Comparison of ENCODE assay signal across 8 mouse cellular contexts in the genomic region with DNA sequence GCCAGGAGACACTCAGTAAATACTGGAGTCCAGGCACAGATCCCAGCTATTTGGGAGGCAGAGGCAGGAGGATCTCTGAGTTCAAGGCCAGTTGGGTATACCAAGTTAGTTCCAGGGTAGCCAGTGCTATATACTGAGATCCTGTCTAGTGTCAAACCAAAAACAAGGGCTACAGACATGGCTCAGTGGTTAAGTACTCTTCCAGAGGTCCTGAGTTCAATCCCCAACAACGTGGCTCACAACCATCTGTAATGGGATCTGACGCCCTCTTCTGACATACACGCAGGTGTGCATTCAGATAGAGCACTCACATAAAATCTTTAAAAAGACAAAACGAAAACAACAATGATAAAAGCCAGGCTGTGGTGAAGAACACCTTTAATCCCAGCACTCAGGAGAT. TPM values are rescaled to one million over a fixed set of nuclear protein-coding genes. Genes with fewer than 3 reads are reported as not detected.
DNase-seq lines count a peak whose midpoint lies in the region; ATAC-seq and TF ChIP-seq lines count a peak whose summit lies in the region.

No protein-coding gene starts in this region.

- TF ChIP-seq POLR2A in lung, adult 2 months (IDR thresholded peaks at IDR 0.05; ENCODE audit: borderline replicate concordance, extremely low read depth, low read depth, low read length), result no peak

- H3K4me2 ChIP-seq in lung, embryonic 15.5 days, result peak overlapping the region; percentile 87
- H3K4me2 ChIP-seq in intestine, postnatal 0 days (replicated peaks; ENCODE audit: low read depth), result peak overlapping the region; percentile 91
- peak overlapping the region; percentile 81 for H3K4me2 ChIP-seq in neural tube, embryonic 15.5 days

- peaks cover 75% of the 10 kb centered on the region for H3K36me3 ChIP-seq in lung, embryonic 15.5 days
- peaks cover 52% of the 10 kb centered on the region for H3K36me3 ChIP-seq in intestine, postnatal 0 days (ENCODE audit: control insufficient read depth, insufficient read depth)
- peaks cover 80% of the 10 kb centered on the region for H3K36me3 ChIP-seq in neural tube, embryonic 15.5 days

- peak; percentile 8 for DNase-seq in CD4-positive, CD25-positive, alpha-beta regulatory T cell, adult 2 months (ENCODE audit: low read depth, low spot score)
- DNase-seq in lung, adult 2 months, result no peak
- no peak for DNase-seq in layer of hippocampus, adult 9-11 months

- H3K9me3 ChIP-seq in lung, embryonic 15.5 days, result no peaks in the 10 kb centered on the region
- H3K9me3 ChIP-seq in intestine, postnatal 0 days (ENCODE audit: control insufficient read depth), result no peaks in the 10 kb centered on the region
- no peaks in the 10 kb centered on the region for H3K9me3 ChIP-seq in neural tube, embryonic 15.5 days (replicated peaks)

- no peaks in the 10 kb centered on the region for H3K27me3 ChIP-seq in lung, embryonic 15.5 days
- H3K27me3 ChIP-seq in intestine, postnatal 0 days (replicated peaks; ENCODE audit: control insufficient read depth, insufficient read depth, low read length), result no peaks in the 10 kb centered on the region
- no peaks in the 10 kb centered on the region for H3K27me3 ChIP-seq in neural tube, embryonic 15.5 days (replicated peaks)

- TF ChIP-seq CTCF in lung, adult 2 months (IDR thresholded peaks at IDR 0.05; ENCODE audit: insufficient read depth, low read length), result no peak
- no peak for TF ChIP-seq CTCF in intestine, postnatal 0 days (IDR thresholded peaks at IDR 0.05; ENCODE audit: low read depth)

- no peak overlapping the region for H3K9ac ChIP-seq in lung, embryonic 15.5 days
- no peak overlapping the region for H3K9ac ChIP-seq in intestine, postnatal 0 days (ENCODE audit: low read depth, low read length)
- no peak overlapping the region for H3K9ac ChIP-seq in neural tube, embryonic 15.5 days (replicated peaks)

- H3K27ac ChIP-seq in lung, embryonic 15.5 days, result no peak overlapping the region
- no peak overlapping the region for H3K27ac ChIP-seq in intestine, postnatal 0 days (ENCODE audit: low read depth, low read length)
- no peak overlapping the region for H3K27ac ChIP-seq in neural tube, embryonic 15.5 days (replicated peaks)

- 98% methylated on average over 4 of the region's 4 CpGs for WGBS in lung, embryonic 15.5 days
- WGBS in lung, adult 2 months, result 93% methylated on average over 4 of the region's 4 CpGs
- 95% methylated on average over 4 of the region's 4 CpGs for WGBS in intestine, postnatal 0 days
- WGBS in neural tube, embryonic 15.5 days, result 96% methylated on average over 4 of the region's 4 CpGs

- H3K4me1 ChIP-seq in lung, embryonic 15.5 days, result peaks cover 15% of the 10 kb centered on the region
- peaks cover 3% of the 10 kb centered on the region; the same call in 1 of the 2 replicates for H3K4me1 ChIP-seq in lung, adult 2 months (ENCODE audit: control insufficient read depth, insufficient read depth, low read length)
- no peaks in the 10 kb centered on the region for H3K4me1 ChIP-seq in intestine, postnatal 0 days (replicated peaks; ENCODE audit: control insufficient read depth, insufficient read depth, low read length)
- peaks cover 28% of the 10 kb centered on the region for H3K4me1 ChIP-seq in neural tube, embryonic 15.5 days

- no peak for ATAC-seq in CD4-positive, CD25-positive, alpha-beta regulatory T cell, adult 4 months
- ATAC-seq in lung, embryonic 15.5 days (ENCODE audit: borderline replicate concordance, extremely low read depth, low FRiP score, low TSS enrichment), result no peak
- no peak for ATAC-seq in intestine, postnatal 0 days
- no peak for ATAC-seq in neural tube, embryonic 15.5 days (ENCODE audit: low FRiP score)
- ATAC-seq in granulocyte monocyte progenitor cell, adult 5-6 weeks (replicated peaks; ENCODE audit: poor library complexity, severe bottlenecking), result no peak

- peak overlapping the region; percentile 83 for H3K4me3 ChIP-seq in lung, embryonic 15.5 days
- H3K4me3 ChIP-seq in lung, adult 2 months (replicated peaks; ENCODE audit: extremely low read depth, low read depth, low read length), result no peak overlapping the region
- H3K4me3 ChIP-seq in intestine, postnatal 0 days (ENCODE audit: low read depth, low read length), result no peak overlapping the region
- H3K4me3 ChIP-seq in neural tube, embryonic 15.5 days (replicated peaks), result peak overlapping the region; percentile 67

RNA-seq across cellular contexts. Expression of gene Pdf, which starts 1.1 kb away (rescaled TPM):
- 1 to 10 TPM in 1 of 2 experiments, under 1 TPM in 1; 0.85 to 1.3 TPM for polyA plus RNA-seq in CD4-positive, CD25-positive, alpha-beta regulatory T cell, adult 4 months (2017; shearing (Covaris generic))
- polyA plus RNA-seq in lung, embryonic 15.5 days (2015; fragmentation: Nextera tagmentation; extraction: Ambion mirVana), result 46.9 and 50.3 TPM in 2 replicates
- polyA plus RNA-seq in lung, adult 2 months (2012; rRNA removed), result 30.2 and 54.6 TPM in 2 replicates
- polyA plus RNA-seq in intestine, postnatal 0 days (2015; fragmentation: Nextera tagmentation; extraction: Ambion mirVana), result 20.8 and 22.2 TPM in 2 replicates
- 43.5 and 44.1 TPM in 2 replicates for polyA plus RNA-seq in neural tube, embryonic 15.5 days (2015; fragmentation: Nextera tagmentation; extraction: Ambion mirVana)
- total RNA-seq in granulocyte monocyte progenitor cell, adult 5-6 weeks (2014; fragmentation: Nextera tagmentation), result 24.2 and 42.5 TPM in 2 replicates
- total RNA-seq in granulocyte monocyte progenitor cell, adult 5-6 weeks (2017), result 45.1 and 50.8 TPM in 2 replicates

RNA-seq across cellular contexts. Expression of gene Cog8, which starts 7.0 kb away (rescaled TPM):
- 1 to 10 TPM; 7.6 to 8.7 TPM for polyA plus RNA-seq in CD4-positive, CD25-positive, alpha-beta regulatory T cell, adult 4 months (2017; shearing (Covaris generic))
- polyA plus RNA-seq in lung, embryonic 15.5 days (2015; fragmentation: Nextera tagmentation; extraction: Ambion mirVana), result 36.1 and 40.1 TPM in 2 replicates
- 24.7 and 31.6 TPM in 2 replicates for polyA plus RNA-seq in lung, adult 2 months (2012; rRNA removed)
- 21.6 and 25.4 TPM in 2 replicates for polyA plus RNA-seq in intestine, postnatal 0 days (2015; fragmentation: Nextera tagmentation; extraction: Ambion mirVana)
- polyA plus RNA-seq in neural tube, embryonic 15.5 days (2015; fragmentation: Nextera tagmentation; extraction: Ambion mirVana), result 42.6 and 44.3 TPM in 2 replicates
- total RNA-seq in granulocyte monocyte progenitor cell, adult 5-6 weeks (2014; fragmentation: Nextera tagmentation), result 17.0 and 23.7 TPM in 2 replicates
- 22.3 and 25.0 TPM in 2 replicates for total RNA-seq in granulocyte monocyte progenitor cell, adult 5-6 weeks (2017)

RNA-seq across cellular contexts. Expression of gene Nip7, which starts 7.2 kb away (rescaled TPM):
- 10 to 100 TPM; 63.5 to 84.9 TPM for polyA plus RNA-seq in CD4-positive, CD25-positive, alpha-beta regulatory T cell, adult 4 months (2017; shearing (Covaris generic))
- 79.9 and 81.0 TPM in 2 replicates for polyA plus RNA-seq in lung, embryonic 15.5 days (2015; fragmentation: Nextera tagmentation; extraction: Ambion mirVana)
- polyA plus RNA-seq in lung, adult 2 months (2012; rRNA removed), result 20.3 and 26.0 TPM in 2 replicates
- polyA plus RNA-seq in intestine, postnatal 0 days (2015; fragmentation: Nextera tagmentation; extraction: Ambion mirVana), result 42.8 and 44.7 TPM in 2 replicates
- polyA plus RNA-seq in neural tube, embryonic 15.5 days (2015; fragmentation: Nextera tagmentation; extraction: Ambion mirVana), result 59.3 and 72.9 TPM in 2 replicates
- 53.7 and 59.8 TPM in 2 replicates for total RNA-seq in granulocyte monocyte progenitor cell, adult 5-6 weeks (2014; fragmentation: Nextera tagmentation)
- total RNA-seq in granulocyte monocyte progenitor cell, adult 5-6 weeks (2017), result 56.1 and 67.4 TPM in 2 replicates

RNA-seq across cellular contexts. Expression of gene Tmed6, which starts 16.0 kb away (rescaled TPM):
- polyA plus RNA-seq in CD4-positive, CD25-positive, alpha-beta regulatory T cell, adult 4 months (2017; shearing (Covaris generic)), result not detected
- 1.3 and 2.1 TPM in 2 replicates for polyA plus RNA-seq in lung, embryonic 15.5 days (2015; fragmentation: Nextera tagmentation; extraction: Ambion mirVana)
- polyA plus RNA-seq in lung, adult 2 months (2012; rRNA removed), result 0.65 and 0.99 TPM in 2 replicates
- polyA plus RNA-seq in intestine, postnatal 0 days (2015; fragmentation: Nextera tagmentation; extraction: Ambion mirVana), result 10.5 and 11.2 TPM in 2 replicates
- polyA plus RNA-seq in neural tube, embryonic 15.5 days (2015; fragmentation: Nextera tagmentation; extraction: Ambion mirVana), result 0.64 TPM in 1 of 2 replicates, not detected in the other
- total RNA-seq in granulocyte monocyte progenitor cell, adult 5-6 weeks (2014; fragmentation: Nextera tagmentation), result not detected in 2 replicates
- not detected in 2 replicates for total RNA-seq in granulocyte monocyte progenitor cell, adult 5-6 weeks (2017)

RNA-seq across cellular contexts. Expression of gene Vps4a, which starts 18.5 kb away (rescaled TPM):
- polyA plus RNA-seq in CD4-positive, CD25-positive, alpha-beta regulatory T cell, adult 4 months (2017; shearing (Covaris generic)), result 10 to 100 TPM; 33.4 to 34.1 TPM
- 65.7 and 68.9 TPM in 2 replicates for polyA plus RNA-seq in lung, embryonic 15.5 days (2015; fragmentation: Nextera tagmentation; extraction: Ambion mirVana)
- 19.6 and 27.8 TPM in 2 replicates for polyA plus RNA-seq in lung, adult 2 months (2012; rRNA removed)
- polyA plus RNA-seq in intestine, postnatal 0 days (2015; fragmentation: Nextera tagmentation; extraction: Ambion mirVana), result 48.8 and 49.1 TPM in 2 replicates
- 135 and 155 TPM in 2 replicates for polyA plus RNA-seq in neural tube, embryonic 15.5 days (2015; fragmentation: Nextera tagmentation; extraction: Ambion mirVana)
- 21.7 and 22.4 TPM in 2 replicates for total RNA-seq in granulocyte monocyte progenitor cell, adult 5-6 weeks (2014; fragmentation: Nextera tagmentation)
- total RNA-seq in granulocyte monocyte progenitor cell, adult 5-6 weeks (2017), result 29.8 and 31.7 TPM in 2 replicates

Comparison
In these comparisons a context has a peak if more than half of its experiments do, and no peak if none do; other contexts are left out.
1. H3K4me3 ChIP-seq: peak in lung, embryonic 15.5 days (single experiment) and neural tube, embryonic 15.5 days (single experiment); none in lung, adult 2 months (single experiment) and intestine, postnatal 0 days (single experiment).
2. Peak in every context shown above with its lines, with median percentiles within 50 percentile points of each other: H3K4me2 ChIP-seq.